In genomic region chr5:130386418-130386817, GRCm38 (mm10) we compare ENCODE assay signal across 21 mouse cellular contexts. TPM values are rescaled to one million over a fixed set of nuclear protein-coding genes. Genes with fewer than 3 reads are reported as not detected.
"Had no signal": no experiment of that assay in that cellular context is flagged by ENCODE, and none has a peak within 500 bp of the region (broad histone marks: within the 10 kb centered on the region; RNA-seq: fewer than 3 reads in every experiment).

No protein-coding gene starts in this region.

- H3K4me2 ChIP-seq: limb, embryonic 15.5 days; liver, embryonic 12.5 days; lung, embryonic 14.5 days; midbrain, embryonic 12.5 days; neural tube, embryonic 12.5 days; stomach, embryonic 15.5 days had no signal

- ATAC-seq: liver, embryonic 12.5 days had no signal

- H3K9ac ChIP-seq: limb, embryonic 15.5 days; liver, embryonic 12.5 days; lung, embryonic 14.5 days; midbrain, embryonic 12.5 days; neural tube, embryonic 12.5 days; stomach, embryonic 15.5 days had no signal

- H3K27me3 ChIP-seq: limb, embryonic 15.5 days; liver, embryonic 12.5 days; midbrain, embryonic 12.5 days; neural tube, embryonic 12.5 days; stomach, embryonic 15.5 days had no signal

- H3K9me3 ChIP-seq: limb, embryonic 15.5 days; midbrain, embryonic 12.5 days; neural tube, embryonic 12.5 days; stomach, embryonic 15.5 days had no signal

- DNase-seq: kidney, adult 2 months; kidney, postnatal 36 days; layer of hippocampus, adult 9-11 months; layer of hippocampus, postnatal 36 days; lung, embryonic 14.5 days; lung, postnatal 10 days; lung, postnatal 4 days; retina, postnatal 1 day; thymus, postnatal 36 days had no signal

- H3K36me3 ChIP-seq: limb, embryonic 15.5 days; liver, embryonic 12.5 days; midbrain, embryonic 12.5 days; neural tube, embryonic 12.5 days; stomach, embryonic 15.5 days had no signal

- H3K27ac ChIP-seq: limb, embryonic 15.5 days; liver, embryonic 12.5 days; midbrain, embryonic 12.5 days; neural tube, embryonic 12.5 days; stomach, embryonic 15.5 days had no signal

- H3K4me1 ChIP-seq: liver, embryonic 12.5 days; stomach, embryonic 15.5 days had no signal

- H3K4me3 ChIP-seq: limb, embryonic 15.5 days; liver, embryonic 12.5 days; midbrain, embryonic 12.5 days; neural tube, embryonic 12.5 days; stomach, embryonic 15.5 days had no signal

RNA-seq across cellular contexts. Expression of gene A330070K13Rik, which starts 2.0 kb away (rescaled TPM):
- total RNA-seq: megakaryocyte, adult 5-6 weeks; midbrain, postnatal 0 days had no signal
- polyA plus RNA-seq: kidney, adult 2 months; kidney, embryonic 16.5 days; limb, embryonic 11.5 days; limb, embryonic 15.5 days; liver, embryonic 12.5 days; liver, embryonic 16.5 days; lung, embryonic 14.5 days; midbrain, embryonic 12.5 days; neural tube, embryonic 12.5 days; spleen, adult 2 months; stomach, embryonic 15.5 days; thymus, postnatal 0 days had no signal

RNA-seq across cellular contexts. Expression of gene Caln1, which starts 17.2 kb away (rescaled TPM):
- total RNA-seq: megakaryocyte, adult 5-6 weeks had no signal
- polyA plus RNA-seq: liver, embryonic 12.5 days; liver, embryonic 16.5 days; spleen, adult 2 months; thymus, postnatal 0 days had no signal
